Mouse (Mus musculus) intestine, embryonic 16.5 days (tissue): Measurements from ENCODE around the gene Ifi47. TPM values are rescaled to one million over a fixed set of nuclear protein-coding genes. Genes with fewer than 3 reads are reported as not detected.

Source experiments
- ATAC-seq: fragments of 200-750 bp; cut with Nextera tagmentation; 2 replicates; pipeline ENCODE4 v1.8.0; 2017; ENCODE audit warnings: moderate TSS enrichment, moderate library complexity
- H3K27ac ChIP-seq: fragments of 300-500 bp; sonication (generic); 2 replicates; pipeline ENCODE4 v1.5.1; 2014; ENCODE audit warnings: mild to moderate bottlenecking, low read length
- H3K27me3 ChIP-seq: fragments of 300-500 bp; sonication (generic); replicated peaks from 2 replicates; pipeline ENCODE4 v1.6.1; 2014; ENCODE audit warnings: low read length, control low read depth, mixed read lengths; ENCODE audit not compliant: control insufficient read depth, insufficient read depth
- H3K36me3 ChIP-seq: fragments of 300-500 bp; sonication (generic); 2 replicates; pipeline ENCODE4 v1.6.1; 2014; ENCODE audit warnings: low read length, control low read depth; ENCODE audit not compliant: control insufficient read depth, insufficient read depth
- H3K4me1 ChIP-seq: fragments of 300-500 bp; sonication (generic); 2 replicates; pipeline ENCODE4 v1.6.1; 2014; ENCODE audit warnings: low read length, control low read depth, mixed read lengths; ENCODE audit not compliant: control insufficient read depth, insufficient read depth
- H3K4me2 ChIP-seq: fragments of 300-500 bp; sonication (generic); 2 replicates; pipeline ENCODE4 v1.6.1; 2014; ENCODE audit warnings: low read depth, low read length, control low read depth
- H3K4me3 ChIP-seq: fragments of 300-500 bp; sonication (generic); 2 replicates; pipeline ENCODE4 v1.5.1; 2014; ENCODE audit warnings: mild to moderate bottlenecking, low read length
- H3K9ac ChIP-seq: fragments of 300-500 bp; sonication (generic); 2 replicates; pipeline ENCODE4 v1.6.1; 2014; ENCODE audit warnings: low read depth, low read length
- H3K9me3 ChIP-seq: fragments of 300-500 bp; sonication (generic); 2 replicates; pipeline ENCODE4 v1.6.1; 2016; ENCODE audit warnings: low read length, control low read depth; ENCODE audit not compliant: control insufficient read depth
- WGBS: fragments of 180-500 bp; shearing (Covaris S2); extraction: QIAGEN DNeasy Blood & Tissue Kit; methylation state at CpG from one replicate; pipeline ENCODE4 v1.1.7; 2014; 5-methylcytosine and 5-hydroxymethylcytosine counted together
- polyA plus RNA-seq: library from polyadenylated mRNA; unstranded; fragments of >200 nt; fragmentation: Nextera tagmentation; extraction: Ambion mirVana; gene quantifications from 2 replicates; pipeline ENCODE4 v1.2.1, GENCODE M21; 2015

The Ifi47 gene
- polyA plus RNA-seq, 1 experiment from 2014 or later = 3.2 TPM

- ATAC-seq = no peak
- no peak overlapping the region for H3K27ac ChIP-seq
Observed at GRCm38 (mm10) chr11:49095367-49095766, 19.0 kb downstream of the Ifi47 start.

GRCm38 (mm10) chr11:49100409-49100808 is 24.0 kb downstream of the Ifi47 start:
- Histone ChIP-seq H3K36me3 (no peaks in the 10 kb centered on the region), H3K27me3 (no peaks in the 10 kb centered on the region), H3K4me2 (no peak overlapping the region), H3K9me3 (no peaks in the 10 kb centered on the region), H3K4me3 (no peak overlapping the region), H3K9ac (no peak overlapping the region), H3K4me1 (no peaks in the 10 kb centered on the region; the same call in none of the 2 replicates), H3K27ac (no peak overlapping the region)
- no peak for ATAC-seq
- 88% methylated on average over 3 of the region's 3 CpGs for WGBS

More at GRCm38 (mm10) chr11:49095367-49095766, 19.0 kb downstream of the Ifi47 start:
- no peak overlapping the region for H3K9ac ChIP-seq
- no peaks in the 10 kb centered on the region for H3K27me3 ChIP-seq
- H3K4me2 ChIP-seq = no peak overlapping the region
- H3K36me3 ChIP-seq = no peaks in the 10 kb centered on the region
- H3K9me3 ChIP-seq = no peaks in the 10 kb centered on the region
- H3K4me1 ChIP-seq = no peaks in the 10 kb centered on the region; the same call in none of the 2 replicates
- 82% methylated on average over 4 of the region's 4 CpGs for WGBS
- H3K4me3 ChIP-seq = no peak overlapping the region

DNA sequence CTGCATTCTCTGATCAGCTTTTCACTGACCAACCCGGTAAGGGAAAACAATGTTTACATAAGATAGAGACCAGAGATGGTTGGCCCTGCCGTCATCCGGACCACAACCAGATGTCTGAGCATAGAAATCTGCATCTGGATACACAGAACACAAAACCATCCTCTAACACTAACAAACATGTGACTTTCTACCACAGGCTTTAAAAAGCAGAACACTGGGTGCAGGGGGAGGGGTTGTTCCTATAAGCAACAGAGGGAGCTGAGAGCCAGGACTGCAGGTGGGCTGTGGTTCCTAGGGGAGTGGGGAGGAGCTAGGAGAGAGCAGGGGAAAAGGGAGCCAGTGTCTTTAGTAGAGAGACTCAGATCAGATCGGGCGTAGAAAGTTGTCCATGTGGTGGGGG is 25.1 kb downstream of the Ifi47 start:
- Histone ChIP-seq H3K4me2 (no peak overlapping the region), H3K9ac (no peak overlapping the region), H3K27ac (no peak overlapping the region), H3K9me3 (no peaks in the 10 kb centered on the region), H3K4me3 (no peak overlapping the region), H3K36me3 (no peaks in the 10 kb centered on the region), H3K4me1 (no peaks in the 10 kb centered on the region; the same call in none of the 2 replicates), H3K27me3 (no peaks in the 10 kb centered on the region)
- no peak for ATAC-seq
- 36% methylated on average over 5 of the region's 5 CpGs for WGBS

GRCm38 (mm10) chr11:49103047-49103693 is 26.8 kb downstream of the Ifi47 start:
- peak; percentile 65 for ATAC-seq
- Histone ChIP-seq H3K27me3 (no peaks in the 10 kb centered on the region), H3K4me1 (no peaks in the 10 kb centered on the region; the same call in none of the 2 replicates), H3K9me3 (no peaks in the 10 kb centered on the region), H3K4me2 (no peak overlapping the region), H3K27ac (no peak overlapping the region), H3K36me3 (no peaks in the 10 kb centered on the region), H3K9ac (no peak overlapping the region), H3K4me3 (no peak overlapping the region)
- 13% methylated on average over 8 of the region's 8 CpGs for WGBS

DNA sequence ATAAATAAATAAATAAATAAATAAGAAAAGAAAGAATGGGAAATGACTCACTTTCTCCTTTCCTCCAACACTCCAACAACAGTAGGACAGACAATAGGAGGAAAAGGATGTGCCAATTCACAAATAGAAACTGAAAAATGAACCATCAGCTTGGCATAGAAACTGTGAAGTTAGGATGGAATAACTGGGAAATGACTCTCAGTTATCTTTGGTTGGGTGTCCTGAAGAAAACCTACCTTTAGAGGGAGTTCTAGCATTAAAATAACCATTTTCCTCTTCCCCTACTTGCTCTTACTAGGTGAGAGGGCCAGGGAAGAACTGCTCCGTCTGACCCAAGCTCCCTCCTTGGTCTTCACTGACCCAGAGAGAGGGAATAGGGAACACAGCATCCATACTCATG is 29.4 kb downstream of the Ifi47 start:
- Histone ChIP-seq H3K9me3 (no peaks in the 10 kb centered on the region), H3K4me2 (no peak overlapping the region), H3K27me3 (no peaks in the 10 kb centered on the region), H3K4me1 (no peaks in the 10 kb centered on the region; the same call in 1 of the 2 replicates), H3K9ac (no peak overlapping the region), H3K36me3 (no peaks in the 10 kb centered on the region), H3K27ac (no peak overlapping the region), H3K4me3 (no peak overlapping the region)
- whole genome bisulfite sequencing = 60% methylated on average over 1 of the region's 1 CpGs
- no peak for ATAC-seq

GRCm38 (mm10) chr11:49107650-49108537 is 31.5 kb downstream of the Ifi47 start:
- no peaks in the 10 kb centered on the region for H3K36me3 ChIP-seq
- no peak overlapping the region for H3K27ac ChIP-seq
- no peak overlapping the region for H3K9ac ChIP-seq
- peak; percentile 51 for ATAC-seq
- H3K9me3 ChIP-seq = no peaks in the 10 kb centered on the region
- H3K4me2 ChIP-seq = no peak overlapping the region
- 46% methylated on average over 10 of the region's 10 CpGs for whole genome bisulfite sequencing
- H3K27me3 ChIP-seq = no peaks in the 10 kb centered on the region
- H3K4me3 ChIP-seq = no peak overlapping the region
- H3K4me1 ChIP-seq = no peaks in the 10 kb centered on the region

DNA sequence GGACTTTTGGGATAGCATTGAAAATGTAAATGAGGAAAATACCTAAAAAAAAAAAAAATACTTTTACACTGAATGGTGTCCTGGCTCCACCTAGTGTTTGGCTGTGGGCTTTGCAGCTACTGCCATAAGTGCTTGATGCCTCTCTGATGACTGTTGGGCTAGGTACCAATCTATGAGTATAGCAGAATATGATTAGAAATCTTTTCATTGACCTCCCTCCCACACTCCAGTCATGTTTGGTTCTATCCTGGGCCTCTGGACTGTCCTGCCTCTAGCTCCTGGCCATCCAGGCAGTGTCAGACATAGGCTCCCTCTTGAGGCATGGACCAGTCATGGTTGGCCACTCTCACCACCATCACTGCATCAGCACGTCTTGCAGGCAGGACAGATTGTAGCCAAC is 32.4 kb downstream of the Ifi47 start:
- Histone ChIP-seq H3K9me3 (no peaks in the 10 kb centered on the region), H3K27me3 (no peaks in the 10 kb centered on the region), H3K4me3 (no peak overlapping the region), H3K4me1 (no peaks in the 10 kb centered on the region), H3K9ac (no peak overlapping the region), H3K36me3 (no peaks in the 10 kb centered on the region), H3K27ac (no peak overlapping the region), H3K4me2 (no peak overlapping the region)
- 48% methylated on average over 1 of the region's 1 CpGs for WGBS
- peak; percentile 10; the same call in 1 of the 2 replicates for ATAC-seq

DNA sequence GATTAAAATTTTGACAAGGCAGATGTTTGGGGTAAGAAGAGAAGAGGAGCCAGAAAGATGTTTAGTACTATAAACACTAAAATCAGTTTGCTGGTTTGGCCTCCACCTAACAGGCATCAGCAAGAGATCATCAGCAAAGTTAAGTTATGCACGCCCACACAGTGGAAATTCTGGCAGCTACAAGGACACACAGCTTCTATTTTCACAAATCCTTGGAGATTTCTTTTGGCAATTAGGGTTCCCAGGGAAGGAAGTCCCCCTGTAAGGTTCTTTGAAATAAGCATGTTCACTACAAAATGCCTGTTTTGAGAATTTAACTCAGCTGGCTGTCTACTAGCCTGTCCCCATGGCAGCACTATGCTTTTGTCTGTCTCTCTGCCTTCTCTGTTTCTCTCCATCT is 34.6 kb downstream of the Ifi47 start:
- no peak overlapping the region for H3K4me2 ChIP-seq
- no peak overlapping the region for H3K9ac ChIP-seq
- no peaks in the 10 kb centered on the region for H3K36me3 ChIP-seq
- H3K4me1 ChIP-seq = no peaks in the 10 kb centered on the region
- 62% methylated on average over 1 of the region's 1 CpGs for WGBS
- no peaks in the 10 kb centered on the region for H3K9me3 ChIP-seq
- no peak for ATAC-seq
- no peaks in the 10 kb centered on the region for H3K27me3 ChIP-seq
- no peak overlapping the region for H3K4me3 ChIP-seq
- no peak overlapping the region for H3K27ac ChIP-seq

DNA sequence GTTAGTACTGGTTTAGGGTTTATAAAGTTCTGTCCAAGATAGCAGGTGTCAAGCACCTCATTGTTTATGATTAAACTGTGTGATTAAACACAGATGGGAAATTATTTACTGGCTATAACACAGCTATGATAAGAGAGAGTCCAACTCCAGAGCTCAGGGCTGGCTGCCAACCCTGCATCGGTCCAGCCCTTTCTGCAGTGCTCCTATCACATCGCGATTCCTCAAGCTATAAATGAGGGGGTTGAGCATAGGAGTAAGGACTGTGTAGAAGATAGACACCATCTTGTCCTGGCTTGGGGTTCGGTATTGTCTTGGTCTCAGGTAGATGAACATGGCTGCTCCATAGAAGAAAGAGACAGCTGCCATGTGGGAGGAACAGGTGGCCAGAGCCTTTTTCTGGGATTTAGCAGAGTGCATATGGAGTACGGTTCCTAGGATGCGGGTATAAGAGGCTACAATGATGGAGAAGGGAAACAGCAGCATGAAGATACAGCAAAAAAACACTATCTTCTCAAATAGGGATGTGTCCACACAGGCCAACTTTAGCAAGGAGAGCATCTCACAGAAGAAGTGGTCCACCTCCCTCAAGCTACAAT is 36.3 kb downstream of the Ifi47 start:
- H3K4me2 ChIP-seq = no peak overlapping the region
- no peaks in the 10 kb centered on the region for H3K27me3 ChIP-seq
- WGBS = 59% methylated on average over 6 of the region's 6 CpGs
- no peaks in the 10 kb centered on the region for H3K4me1 ChIP-seq
- no peaks in the 10 kb centered on the region for H3K9me3 ChIP-seq
- no peaks in the 10 kb centered on the region for H3K36me3 ChIP-seq
- H3K4me3 ChIP-seq = no peak overlapping the region
- peak; percentile 82 for ATAC-seq
- no peak overlapping the region for H3K9ac ChIP-seq
- no peak overlapping the region for H3K27ac ChIP-seq
